Mouse (Mus musculus): ENCODE measurements at regions not wholly inside any gene's neighbourhood (a gene's known extent, or its start where the extent isn't known, plus 50 kb on each side); places are given as distances from the start of the nearest gene placed in this dataset.

DNA sequence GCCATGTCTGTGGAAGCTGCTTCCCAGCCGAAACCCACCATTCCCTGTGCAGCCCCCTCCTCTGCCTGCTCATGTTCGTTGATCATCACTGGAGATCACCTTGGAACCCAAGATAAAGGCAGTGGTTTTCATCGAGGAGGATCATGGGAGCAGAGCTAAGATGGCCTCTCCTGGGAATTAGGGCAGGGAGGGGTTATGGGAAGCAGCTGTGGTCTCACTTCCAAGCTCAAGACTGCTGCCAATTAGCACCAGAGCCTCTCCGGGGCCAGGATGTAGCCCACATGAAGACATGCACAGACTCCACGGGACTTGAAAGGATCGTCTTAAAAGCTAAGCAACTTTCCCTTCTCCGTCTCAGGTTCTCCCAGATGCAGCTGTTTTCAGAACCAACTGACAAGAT, 214.1 kb upstream of the Cdh4 start:
- TF ChIP-seq CTCF (IDR thresholded peaks at IDR 0.05; ENCODE audit: low read depth, low read length) = no peak
- no peak for TF ChIP-seq POLR2A (IDR thresholded peaks at IDR 0.05; ENCODE audit: extremely low read depth, insufficient read depth, low read length)

All from liver, adult 2 months (tissue).